Mouse (Mus musculus) ZHBTc4 (cell line): ENCODE results near the gene Aes.
A peak's percentile ranks its signal among the peaks of the same experiment; 100 is the strongest.

Source experiments
- DNase-seq: peaks from one replicate; pipeline ENCODE4 v3.0.0-alpha.2; 2011; ENCODE audit warnings: low read depth, low spot score

The Aes gene

GRCm38 (mm10) chr10:81568381-81569191 lies 9.3 kb downstream of the Aes start:
- DNase-seq: peak; percentile 42

DNA sequence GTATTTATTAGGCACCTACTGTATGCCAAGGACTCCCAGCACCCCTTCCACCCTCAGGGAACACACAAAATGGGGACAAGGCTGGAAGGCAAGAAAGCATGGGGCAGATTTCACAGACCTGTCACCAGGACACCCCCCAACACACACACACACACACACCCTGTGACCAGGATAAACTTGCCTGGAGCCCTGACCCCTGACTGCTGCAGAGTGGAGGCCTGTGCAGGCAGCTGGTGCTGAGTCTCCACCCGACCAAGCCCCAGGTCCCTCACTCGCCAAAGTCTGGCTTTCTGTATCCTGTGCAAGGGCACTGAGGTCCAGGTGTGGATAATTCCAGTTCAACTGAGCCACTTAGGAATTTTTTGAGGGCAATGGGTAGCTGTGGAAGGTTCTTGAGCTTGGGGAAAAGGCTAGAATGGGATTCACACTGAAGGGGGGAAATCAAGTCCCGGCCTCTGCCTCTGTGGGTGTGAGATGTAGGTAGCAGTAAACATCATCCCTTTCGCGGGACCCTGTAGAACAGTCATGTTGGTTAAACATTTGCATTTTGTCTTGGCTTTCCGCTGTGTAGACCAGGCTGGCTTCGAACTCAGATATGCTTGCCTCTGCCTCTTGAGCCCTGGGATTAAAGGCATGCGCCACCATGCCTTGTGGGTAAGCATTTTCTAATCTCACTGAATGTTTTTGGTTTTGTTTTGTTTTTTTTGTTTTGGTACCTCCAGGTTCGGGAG lies 10.4 kb downstream of the Aes start:
- DNase-seq: no peak

DNA sequence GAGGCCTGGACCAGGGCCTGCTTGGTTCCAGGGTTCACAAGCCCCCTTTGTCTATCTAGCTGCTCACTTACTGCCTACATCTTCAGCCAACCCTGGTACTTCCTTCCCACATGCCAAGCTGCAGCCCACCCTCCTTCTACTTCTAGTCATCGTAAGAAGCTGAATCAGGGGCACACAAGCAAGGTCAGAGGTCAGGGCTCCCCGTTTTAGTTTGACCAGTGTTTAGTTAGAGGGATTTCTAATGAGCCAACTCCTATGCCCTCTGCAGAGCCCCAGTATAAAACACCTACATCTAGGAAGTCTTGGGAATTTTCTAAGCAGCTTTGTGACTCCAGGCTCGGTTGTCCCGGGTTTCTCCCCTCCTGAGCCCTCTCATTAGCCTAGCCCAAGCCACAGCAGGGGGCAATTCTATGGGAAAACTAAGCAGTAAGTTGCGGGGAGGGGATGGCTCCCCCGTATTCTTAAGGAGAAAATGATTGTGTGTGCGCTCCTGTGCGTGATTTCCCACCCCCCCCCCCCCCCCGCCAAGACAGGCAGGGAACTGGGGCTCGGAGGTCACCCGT lies 11.0 kb downstream of the Aes start:
- peak; percentile 59 for DNase-seq

- DNase-seq: peak; percentile 95
Measured at GRCm38 (mm10) chr10:81570831-81571500, 11.7 kb downstream of the Aes start.

DNA sequence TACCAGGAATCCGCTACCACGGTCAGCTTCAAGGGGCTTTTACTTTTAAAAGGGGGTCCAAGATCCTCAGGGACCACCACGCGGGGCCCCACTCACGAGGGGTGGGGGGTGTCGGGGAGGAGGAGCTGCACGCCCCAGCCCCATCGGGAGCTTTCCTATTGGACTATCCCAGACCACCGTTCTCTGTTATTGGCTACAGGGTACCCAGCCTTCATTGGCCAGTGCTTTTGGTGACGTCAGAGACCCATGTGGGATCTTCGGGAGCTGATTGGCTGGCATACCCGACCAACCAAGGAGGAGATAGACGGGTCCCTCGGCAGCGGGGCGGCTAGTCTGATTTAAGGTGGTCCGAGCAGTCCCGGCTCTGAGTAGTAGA lies 12.2 kb downstream of the Aes start:
- peak; percentile 97 for DNase-seq

DNA sequence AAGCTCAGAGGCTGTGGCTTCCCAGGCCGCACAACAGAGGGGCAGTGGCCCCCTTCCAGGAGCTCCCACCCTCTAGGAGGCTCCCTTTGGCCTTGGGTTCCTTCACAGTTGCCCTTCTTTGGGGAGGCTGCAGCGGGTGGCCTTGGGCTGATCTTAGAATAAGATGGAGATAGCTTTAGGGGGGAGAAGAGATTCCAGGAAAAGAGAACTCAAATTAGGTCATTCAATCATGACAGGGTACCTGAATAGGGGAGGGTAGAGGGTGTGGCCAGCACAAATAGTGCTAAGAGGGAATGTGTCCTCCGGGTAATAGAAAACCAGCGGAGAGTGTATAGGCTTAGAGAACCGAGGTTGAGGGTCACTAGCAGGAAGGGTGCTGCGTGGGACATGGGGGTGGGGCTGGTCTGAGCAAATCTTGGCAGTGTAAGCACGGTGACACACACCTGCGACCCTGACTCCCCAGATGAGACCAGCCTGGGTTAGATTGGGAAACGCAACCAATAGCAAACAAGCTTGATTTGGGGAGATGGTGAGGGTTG lies 12.9 kb downstream of the Aes start:
- no peak for DNase-seq

GRCm38 (mm10) chr10:81572975-81573374 lies 13.7 kb downstream of the Aes start:
- DNase-seq: no peak

DNA sequence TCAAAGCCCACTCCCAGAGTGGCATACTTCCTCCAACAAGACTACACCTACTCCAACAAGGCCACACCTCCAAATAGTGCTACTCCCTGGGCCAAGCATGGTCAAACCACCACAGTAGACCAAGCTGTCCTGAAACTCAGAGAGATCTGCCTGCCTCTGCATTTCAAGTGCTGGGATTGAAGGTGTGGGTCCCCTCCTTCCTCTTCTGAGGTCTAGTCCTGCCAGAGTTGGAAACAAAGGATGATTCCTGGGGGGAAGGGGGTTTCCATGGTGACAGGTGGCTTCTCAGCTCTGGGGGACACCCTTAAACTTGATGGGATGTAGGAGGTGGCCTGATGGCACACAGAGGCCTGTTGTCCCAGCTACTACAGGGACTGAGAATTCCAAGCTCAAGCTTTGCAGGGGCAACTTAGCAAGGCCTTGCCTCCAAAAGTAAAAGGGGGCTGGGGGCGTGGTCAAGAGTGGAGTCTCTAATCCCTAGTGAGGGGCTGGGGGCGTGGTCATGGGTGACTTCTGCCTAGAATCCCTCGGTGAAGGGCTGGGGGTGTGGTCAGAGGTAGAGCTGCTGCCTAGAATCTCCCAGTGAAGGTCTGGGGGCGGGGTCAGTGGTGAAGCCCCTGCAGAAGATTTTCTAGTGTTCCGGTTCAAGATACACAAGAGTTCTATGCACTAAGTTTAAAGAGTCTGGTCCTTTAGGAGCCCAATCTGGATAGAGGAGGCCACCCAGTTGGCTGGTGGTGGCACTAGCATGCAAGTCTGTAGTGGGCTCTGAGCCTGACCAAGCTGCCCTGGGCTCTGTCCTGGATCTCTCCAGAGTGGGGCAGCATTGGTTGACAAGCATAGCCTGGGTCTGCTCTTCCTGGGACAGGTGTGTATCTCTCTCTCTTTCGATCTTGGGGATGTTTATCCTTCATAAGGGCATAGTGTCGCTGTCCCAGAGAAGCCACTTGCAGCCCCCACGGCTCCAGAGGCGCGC lies 15.1 kb downstream of the Aes start, which contains the start of gene Tle2:
Tle2 (plus strand) TSS at position 481 of the 976 bp plus-strand sequence.
- peak; percentile 64 for DNase-seq

DNA sequence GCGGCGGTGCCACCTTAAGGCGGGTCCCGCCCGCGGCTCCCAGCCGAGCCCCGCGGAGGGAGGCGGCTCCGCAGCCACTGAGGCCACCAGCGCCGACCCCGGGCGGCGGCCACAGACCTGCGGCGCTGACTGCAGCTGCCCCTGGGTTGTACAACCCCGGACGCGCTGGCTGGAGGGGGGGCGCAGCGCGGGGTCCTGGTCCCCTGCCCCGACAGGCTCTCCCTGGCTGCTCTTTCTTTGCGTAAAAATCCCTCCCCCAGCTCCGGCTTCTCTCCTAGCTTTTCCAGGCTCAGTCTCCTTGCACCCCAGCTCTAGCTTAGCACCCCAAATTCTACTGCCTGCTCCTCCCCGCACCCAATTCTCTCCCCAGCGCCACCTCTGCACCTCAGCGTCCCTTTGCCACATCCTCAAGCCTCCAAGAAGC lies 15.9 kb downstream of the Aes start:
- DNase-seq: no peak

GRCm38 (mm10) chr10:81575695-81576094 lies 16.4 kb downstream of the Aes start:
- no peak for DNase-seq

- DNase-seq: no peak
Measured at GRCm38 (mm10) chr10:81579967-81580366, 20.7 kb downstream of the Aes start.

- DNase-seq: no peak
Measured at GRCm38 (mm10) chr10:81580441-81581070, 21.3 kb downstream of the Aes start.

- DNase-seq: no peak
Measured at GRCm38 (mm10) chr10:81583347-81583746, 24.1 kb downstream of the Aes start.

DNA sequence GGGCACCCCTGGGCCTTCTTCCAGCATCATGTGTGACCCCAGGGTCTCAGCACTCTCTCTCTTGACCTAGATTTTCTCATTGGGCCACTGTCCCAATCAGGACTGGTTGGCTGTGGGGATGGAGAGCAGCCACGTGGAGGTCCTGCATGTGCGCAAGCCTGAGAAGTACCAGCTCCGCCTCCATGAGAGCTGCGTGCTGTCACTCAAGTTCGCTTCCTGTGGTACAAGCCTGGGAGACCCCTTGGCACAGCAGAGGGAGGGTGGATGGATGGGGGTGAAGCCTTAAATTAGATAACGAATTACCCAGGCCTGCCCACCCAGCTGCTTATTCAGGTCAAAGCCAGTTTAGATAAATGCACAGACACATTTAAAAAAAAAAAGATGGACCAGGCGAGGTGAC lies 29.5 kb downstream of the Aes start:
- no peak for DNase-seq

DNA sequence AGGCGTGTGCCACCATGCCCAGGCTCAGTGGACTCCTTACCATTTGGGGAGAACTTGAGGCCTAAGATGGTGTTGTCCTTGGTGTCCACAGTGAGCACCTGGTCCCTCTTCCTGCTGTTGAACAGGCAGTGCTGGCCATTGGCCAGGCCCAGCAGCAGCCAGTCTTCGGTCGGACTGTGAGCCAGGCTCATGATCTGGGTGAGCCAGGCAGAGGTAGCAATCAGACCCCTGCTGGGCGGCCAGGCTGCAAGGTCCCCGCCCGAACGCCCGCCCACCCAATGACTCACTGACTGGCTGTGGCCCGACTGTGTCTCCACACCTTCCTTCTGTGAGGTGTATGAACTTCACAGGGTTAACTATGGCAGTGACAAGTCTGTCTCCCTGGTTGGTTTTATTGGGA lies 32.6 kb downstream of the Aes start:
- peak; percentile 66 for DNase-seq

DNA sequence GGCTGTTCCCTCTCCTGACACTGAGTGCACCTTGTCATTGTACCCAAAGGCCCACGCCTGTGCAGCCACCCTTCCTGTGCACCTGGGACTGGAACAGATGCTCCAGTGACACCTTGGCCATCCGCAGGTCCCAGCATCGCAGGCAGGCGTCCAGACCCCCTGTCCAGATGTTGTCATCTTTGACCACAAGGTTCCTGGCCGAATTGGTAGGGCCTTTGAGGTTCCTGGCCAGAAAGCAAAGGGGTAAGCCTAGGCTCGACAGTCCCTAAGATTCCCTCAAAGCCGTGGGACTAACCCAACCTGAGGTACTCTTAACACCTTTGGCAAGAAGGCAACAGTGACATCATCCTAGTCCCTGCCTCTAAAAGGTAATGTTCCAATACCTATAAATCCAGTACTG lies 33.3 kb downstream of the Aes start:
- DNase-seq: no peak

DNA sequence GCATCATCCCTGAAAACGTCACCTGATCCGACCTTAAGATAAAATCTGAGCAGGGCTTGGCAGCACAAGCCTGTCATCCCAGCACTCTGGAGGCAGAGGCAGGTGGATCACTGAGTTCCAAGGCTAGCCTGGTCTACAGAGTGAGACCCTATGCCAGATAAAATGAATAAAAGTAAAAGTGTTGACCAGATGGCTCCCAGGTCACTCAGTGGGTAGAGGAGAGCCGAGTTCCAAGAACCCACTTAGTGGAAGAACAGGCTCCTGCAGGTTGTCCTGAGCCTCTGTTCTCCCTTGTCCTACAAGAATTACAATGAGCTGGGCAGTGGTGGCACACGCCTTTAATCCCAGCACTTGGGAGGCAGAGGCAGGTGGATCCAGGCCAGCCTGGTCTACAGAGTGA lies 33.9 kb downstream of the Aes start:
- no peak for DNase-seq

GRCm38 (mm10) chr10:81593935-81594334 lies 34.6 kb downstream of the Aes start:
- no peak for DNase-seq

DNA sequence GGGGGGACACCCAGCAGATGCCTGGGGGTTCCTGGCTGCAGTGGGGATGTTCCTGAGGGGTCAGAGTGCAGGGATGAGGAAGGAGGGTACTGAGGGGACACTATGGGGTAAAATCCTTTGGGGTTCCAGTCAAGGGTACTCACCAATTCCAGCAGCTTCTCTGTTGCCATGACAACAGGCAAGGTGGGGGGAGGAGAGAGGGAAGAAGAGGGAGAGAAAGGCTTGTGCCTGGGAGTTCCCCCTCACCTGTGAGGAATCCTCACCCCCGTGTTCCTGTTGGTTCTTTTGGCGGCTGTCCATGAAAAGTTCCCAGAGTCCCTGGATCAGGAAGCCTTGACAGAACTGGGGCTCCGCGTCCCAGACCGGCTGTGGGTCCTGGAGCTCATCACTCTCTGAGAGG lies 36.3 kb downstream of the Aes start:
- no peak for DNase-seq

GRCm38 (mm10) chr10:81596611-81597010 lies 37.3 kb downstream of the Aes start:
- DNase-seq: no peak
